Mouse (Mus musculus): Measurements from ENCODE around the gene Enah.
A peak's percentile ranks its signal among the peaks of the same experiment; 100 is the strongest.

Gene Enah

GRCm38 (mm10) chr1:182019926-182020801, at the start of gene Enah:
Enah (minus strand) TSS chr1:182019990.
- peak; percentile 7 for DNase-seq (ENCODE audit: low read depth, low spot score)

- no peak for DNase-seq (ENCODE audit: low read depth, low spot score)
Measured at GRCm38 (mm10) chr1:182068136-182068535, 48.3 kb upstream of the Enah start.

- no peak for DNase-seq (ENCODE audit: low read depth, low spot score)
Measured at GRCm38 (mm10) chr1:182066527-182067465, 47.0 kb upstream of the Enah start.

GRCm38 (mm10) chr1:182063716-182064115, 43.9 kb upstream of the Enah start:
- no peak for DNase-seq (ENCODE audit: low read depth, low spot score)

- DNase-seq (ENCODE audit: low read depth, low spot score): no peak
Measured at GRCm38 (mm10) chr1:182062801-182063200, 43.0 kb upstream of the Enah start.

GRCm38 (mm10) chr1:182061203-182061602, 41.4 kb upstream of the Enah start:
- DNase-seq (ENCODE audit: low read depth, low spot score): no peak

- no peak for DNase-seq (ENCODE audit: low read depth, low spot score)
Measured at GRCm38 (mm10) chr1:182059806-182060205, 40.0 kb upstream of the Enah start.

- DNase-seq (ENCODE audit: low read depth, low spot score): no peak
Measured at GRCm38 (mm10) chr1:182057998-182058397, 38.2 kb upstream of the Enah start.

- DNase-seq (ENCODE audit: low read depth, low spot score): no peak
Measured at GRCm38 (mm10) chr1:182055122-182055521, 35.3 kb upstream of the Enah start.

- DNase-seq (ENCODE audit: low read depth, low spot score): no peak
Measured at GRCm38 (mm10) chr1:182054651-182055050, 34.9 kb upstream of the Enah start.

- no peak for DNase-seq (ENCODE audit: low read depth, low spot score)
Measured at GRCm38 (mm10) chr1:182052973-182053372, 33.2 kb upstream of the Enah start.

- DNase-seq (ENCODE audit: low read depth, low spot score): no peak
Measured at GRCm38 (mm10) chr1:182052385-182052784, 32.6 kb upstream of the Enah start.

GRCm38 (mm10) chr1:182049813-182050212, 30.0 kb upstream of the Enah start:
- DNase-seq (ENCODE audit: low read depth, low spot score): no peak

- DNase-seq (ENCODE audit: low read depth, low spot score): no peak
Measured at GRCm38 (mm10) chr1:182048101-182048500, 28.3 kb upstream of the Enah start.

GRCm38 (mm10) chr1:182047016-182047690, 27.4 kb upstream of the Enah start:
- no peak for DNase-seq (ENCODE audit: low read depth, low spot score)

GRCm38 (mm10) chr1:182045208-182045607, 25.4 kb upstream of the Enah start:
- no peak for DNase-seq (ENCODE audit: low read depth, low spot score)

- no peak for DNase-seq (ENCODE audit: low read depth, low spot score)
Measured at GRCm38 (mm10) chr1:182040538-182040937, 20.7 kb upstream of the Enah start.

- no peak for DNase-seq (ENCODE audit: low read depth, low spot score)
Measured at GRCm38 (mm10) chr1:182031757-182032156, 12.0 kb upstream of the Enah start.

GRCm38 (mm10) chr1:182031066-182031465, 11.3 kb upstream of the Enah start:
- DNase-seq (ENCODE audit: low read depth, low spot score): no peak

GRCm38 (mm10) chr1:182029989-182030649, 10.3 kb upstream of the Enah start:
- no peak for DNase-seq (ENCODE audit: low read depth, low spot score)
